In the genomic region with DNA sequence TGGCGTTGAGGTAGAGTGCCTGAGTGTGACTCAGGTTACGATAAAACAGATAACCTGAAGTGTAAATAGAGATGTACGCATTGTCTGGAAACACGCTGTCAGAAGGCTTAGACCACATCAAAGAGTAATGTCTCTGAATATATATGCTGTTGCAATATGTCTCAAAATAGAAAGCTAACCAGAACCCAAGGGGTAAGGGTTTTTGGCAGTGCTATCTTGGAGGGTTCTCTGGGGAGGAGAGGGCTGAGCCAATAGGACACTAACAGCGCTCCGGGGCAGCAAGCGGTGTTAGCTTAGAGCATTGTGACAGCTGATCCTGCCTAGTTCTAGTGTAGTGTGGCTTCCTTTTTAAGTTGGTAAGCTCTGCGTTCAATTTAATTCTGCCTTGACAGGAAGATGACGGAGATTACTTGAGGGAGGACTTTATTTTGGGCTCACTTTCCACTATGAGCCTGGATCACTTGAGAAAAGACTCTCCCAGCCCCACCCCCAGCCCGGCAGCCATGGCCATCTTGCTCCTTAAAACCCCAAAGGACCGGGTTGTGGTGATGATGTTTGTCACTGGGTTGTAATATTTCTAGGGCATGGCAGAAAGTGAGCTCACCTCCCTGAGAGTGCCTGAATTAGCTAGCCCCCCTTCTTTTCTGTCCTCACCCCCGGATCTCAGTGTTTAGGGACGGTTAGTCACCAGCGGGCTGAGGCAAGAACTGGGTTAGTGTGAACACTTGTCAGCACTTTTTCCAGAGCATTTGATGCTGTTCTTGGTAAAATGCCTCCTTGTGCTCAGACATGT, we compare ENCODE assay signal across 11 mouse cellular contexts. TPM values are rescaled to one million over a fixed set of nuclear protein-coding genes. Genes with fewer than 3 reads are reported as not detected.
DNase-seq lines count a peak whose midpoint lies in the region; ATAC-seq and TF ChIP-seq lines count a peak whose summit lies in the region.
"Had no signal": no experiment of that assay in that cellular context is flagged by ENCODE, and none has a peak within 500 bp of the region (broad histone marks: within the 10 kb centered on the region; RNA-seq: fewer than 3 reads in every experiment).

No protein-coding gene starts in this region.

- peaks cover 65% of the 10 kb centered on the region for H3K4me1 ChIP-seq in lung, embryonic 16.5 days (replicated peaks; ENCODE audit: control insufficient read depth, insufficient read depth, low read length)
- H3K4me1 ChIP-seq in embryonic facial prominence, embryonic 14.5 days (ENCODE audit: control insufficient read depth, insufficient read depth, low read length), result peaks cover 72% of the 10 kb centered on the region

- H3K36me3 ChIP-seq in lung, embryonic 16.5 days (ENCODE audit: control insufficient read depth, insufficient read depth, low read length), result no peaks in the 10 kb centered on the region
- peaks cover 11% of the 10 kb centered on the region for H3K36me3 ChIP-seq in embryonic facial prominence, embryonic 14.5 days (ENCODE audit: control insufficient read depth, insufficient read depth, low read length)
- no peaks in the 10 kb centered on the region for H3K36me3 ChIP-seq in myocyte (ENCODE audit: control insufficient read depth, insufficient read depth)
- H3K36me3 ChIP-seq: stomach, embryonic 15.5 days had no signal

- 53% methylated on average over 14 of the region's 14 CpGs for WGBS in lung, embryonic 16.5 days
- WGBS in embryonic facial prominence, embryonic 14.5 days, result 44% methylated on average over 14 of the region's 14 CpGs

- H3K4me2 ChIP-seq in lung, embryonic 16.5 days (ENCODE audit: low read depth, low read length), result no peak overlapping the region
- 0 out of 2 replicates have a peak overlapping the region, but pooled peaks have one; percentile 1 for H3K4me2 ChIP-seq in embryonic facial prominence, embryonic 14.5 days (ENCODE audit: low read depth, low read length)
- H3K4me2 ChIP-seq in myocyte (ENCODE audit: low read depth), result peak overlapping the region; percentile 65
- H3K4me2 ChIP-seq: neural tube, embryonic 12.5 days; stomach, embryonic 15.5 days had no signal

- peak overlapping the region; percentile 69 for H3K27ac ChIP-seq in lung, embryonic 16.5 days (ENCODE audit: low read length)
- peak overlapping the region; percentile 25 for H3K27ac ChIP-seq in embryonic facial prominence, embryonic 14.5 days (replicated peaks; ENCODE audit: low read depth, low read length)
- H3K27ac ChIP-seq: neural tube, embryonic 12.5 days had no signal

- H3K27me3 ChIP-seq in lung, embryonic 16.5 days (ENCODE audit: control insufficient read depth, insufficient read depth, low read depth, low read length), result no peaks in the 10 kb centered on the region
- H3K27me3 ChIP-seq in embryonic facial prominence, embryonic 14.5 days (replicated peaks; ENCODE audit: control insufficient read depth, insufficient read depth, low read length), result no peaks in the 10 kb centered on the region
- no peaks in the 10 kb centered on the region for H3K27me3 ChIP-seq in myocyte (ENCODE audit: control insufficient read depth, insufficient read depth, insufficient read length)
- H3K27me3 ChIP-seq: neural tube, embryonic 12.5 days; stomach, embryonic 15.5 days had no signal

- peaks cover 27% of the 10 kb centered on the region for H3K79me2 ChIP-seq in myocyte (ENCODE audit: control insufficient read depth, insufficient read depth)

- no peak overlapping the region for H3K4me3 ChIP-seq in lung, embryonic 16.5 days (ENCODE audit: low read length)
- no peak overlapping the region for H3K4me3 ChIP-seq in embryonic facial prominence, embryonic 14.5 days (ENCODE audit: low read depth, low read length)
- no peak overlapping the region for H3K4me3 ChIP-seq in myocyte
- H3K4me3 ChIP-seq: neural tube, embryonic 12.5 days; stomach, embryonic 15.5 days had no signal

- no peaks in the 10 kb centered on the region for H3K9me3 ChIP-seq in lung, embryonic 16.5 days (ENCODE audit: control insufficient read depth, low read length)
- H3K9me3 ChIP-seq in embryonic facial prominence, embryonic 14.5 days (ENCODE audit: control insufficient read depth, low read length), result no peaks in the 10 kb centered on the region
- H3K9me3 ChIP-seq: neural tube, embryonic 12.5 days; stomach, embryonic 15.5 days had no signal

- peak; percentile 26 for ATAC-seq in lung, embryonic 16.5 days (ENCODE audit: low read depth)
- peak; percentile 41 for ATAC-seq in embryonic facial prominence, embryonic 14.5 days (ENCODE audit: low read depth)

- TF ChIP-seq POLR2A in myocyte (IDR thresholded peaks at IDR 0.05; ENCODE audit: insufficient read length, low read depth), result no peak

- peak; percentile 51 to 79 for DNase-seq in frontal cortex, adult 2 months (ENCODE audit: extremely low spot score in 1 of 2, low spot score in 1 of 2)
- no peak for DNase-seq in frontal cortex, postnatal 14 days (ENCODE audit: low spot score in 2 of 2)
- no peak for DNase-seq in lung, postnatal 14 days
- DNase-seq in embryonic facial prominence, embryonic 14.5 days (ENCODE audit: low spot score), result peak; percentile 78
- no peak for DNase-seq in layer of hippocampus, adult 18-20 months (ENCODE audit: low spot score in 2 of 2)
- DNase-seq in layer of hippocampus, postnatal 14 days (ENCODE audit: low spot score in 2 of 2), result no peak
- DNase-seq: liver had no signal

- H3K9ac ChIP-seq in lung, embryonic 16.5 days (ENCODE audit: low read length), result peak overlapping the region; percentile 14; the same call in 1 of the 2 replicates
- H3K9ac ChIP-seq in embryonic facial prominence, embryonic 14.5 days (ENCODE audit: low read depth, low read length), result 0 out of 2 replicates have a peak overlapping the region, but pooled peaks have one; percentile 25
- H3K9ac ChIP-seq: neural tube, embryonic 12.5 days; stomach, embryonic 15.5 days had no signal

- H3ac ChIP-seq in myocyte (ENCODE audit: control insufficient read depth, insufficient read length), result no peak overlapping the region

TF ChIP-seq in myocyte, 11 proteins besides CTCF, POLR2A, EP300 and RAD21:
- TF ChIP-seq CEBPB (IDR thresholded peaks at IDR 0.05; ENCODE audit: insufficient read depth, poor library complexity, severe bottlenecking) (peak; percentile 62; the same call in 1 of the 2 replicates), REST (IDR thresholded peaks at IDR 0.05; ENCODE audit: insufficient read depth, insufficient read length) (no peak), SRF (IDR thresholded peaks at IDR 0.05; ENCODE audit: control insufficient read depth, insufficient read length, low read depth) (no peak), E2F4 (IDR thresholded peaks at IDR 0.05; ENCODE audit: insufficient read depth) (no peak), MYOG (IDR thresholded peaks at IDR 0.05; ENCODE audit: control insufficient read depth in 1 of 3, insufficient read depth in 1 of 3, insufficient read length in 2 of 3, low read depth in 2 of 3) (peak in 2 of 3 experiments; percentile 22 to 48), MYOD1 (IDR thresholded peaks at IDR 0.05; ENCODE audit: control insufficient read depth in 1 of 3, insufficient read length in 2 of 3, low read depth in 2 of 3) (peak in 2 of 3 experiments; percentile 6 to 56), USF1 (IDR thresholded peaks at IDR 0.05; ENCODE audit: low read depth) (no peak)

RNA-seq across cellular contexts. Expression of a gene that starts 21.3 kb away (rescaled TPM):
- 26.8 and 29.1 TPM in 2 replicates for polyA plus RNA-seq in frontal cortex, adult 2 months (2012; rRNA removed)
- polyA plus RNA-seq in lung, embryonic 16.5 days (2015; fragmentation: Nextera tagmentation; extraction: Ambion mirVana), result 43.9 and 44.0 TPM in 2 replicates
- polyA plus RNA-seq in embryonic facial prominence, embryonic 14.5 days (2014; fragmentation: Nextera tagmentation; extraction: Ambion mirVana), result 37.7 and 42.6 TPM in 2 replicates
- polyA plus RNA-seq in myocyte (2012; fragmentation: generic; extraction: Trizol), result 39.8 TPM
- total RNA-seq in layer of hippocampus, adult 18-20 months (2021), result 10 to 100 TPM; 38.1 to 40.1 TPM
- total RNA-seq in layer of hippocampus, postnatal 14 days (2021), result 10 to 100 TPM; 39.8 to 41.8 TPM

RNA-seq across cellular contexts. Expression of a gene that starts 47.0 kb away (rescaled TPM):
- 6.0 and 7.5 TPM in 2 replicates for polyA plus RNA-seq in frontal cortex, adult 2 months (2012; rRNA removed)
- polyA plus RNA-seq in lung, embryonic 16.5 days (2015; fragmentation: Nextera tagmentation; extraction: Ambion mirVana), result 24.6 and 28.4 TPM in 2 replicates
- polyA plus RNA-seq in embryonic facial prominence, embryonic 14.5 days (2014; fragmentation: Nextera tagmentation; extraction: Ambion mirVana), result 16.7 and 19.7 TPM in 2 replicates
- 0.62 TPM for polyA plus RNA-seq in myocyte (2012; fragmentation: generic; extraction: Trizol)
- 1 to 10 TPM; 5.2 to 7.6 TPM for total RNA-seq in layer of hippocampus, adult 18-20 months (2021)
- 1 to 10 TPM; 8.2 to 8.3 TPM for total RNA-seq in layer of hippocampus, postnatal 14 days (2021)

RNA-seq across cellular contexts. Expression of a gene that starts 47.2 kb away (rescaled TPM):
- polyA plus RNA-seq in frontal cortex, adult 2 months (2012; rRNA removed), result 249 and 253 TPM in 2 replicates
- 113 and 118 TPM in 2 replicates for polyA plus RNA-seq in lung, embryonic 16.5 days (2015; fragmentation: Nextera tagmentation; extraction: Ambion mirVana)
- 83.7 and 94.0 TPM in 2 replicates for polyA plus RNA-seq in embryonic facial prominence, embryonic 14.5 days (2014; fragmentation: Nextera tagmentation; extraction: Ambion mirVana)
- polyA plus RNA-seq in myocyte (2012; fragmentation: generic; extraction: Trizol), result 81.9 TPM
- total RNA-seq in layer of hippocampus, adult 18-20 months (2021), result 100 to 1,000 TPM; 127 to 132 TPM
- 100 to 1,000 TPM; 111 to 121 TPM for total RNA-seq in layer of hippocampus, postnatal 14 days (2021)

RNA-seq across cellular contexts. Expression of a gene that starts 52.8 kb away (rescaled TPM):
- 0.78 TPM in 1 of 2 replicates, not detected in the other for polyA plus RNA-seq in frontal cortex, adult 2 months (2012; rRNA removed)
- polyA plus RNA-seq in lung, embryonic 16.5 days (2015; fragmentation: Nextera tagmentation; extraction: Ambion mirVana), result 0.09 and 0.38 TPM in 2 replicates
- polyA plus RNA-seq in embryonic facial prominence, embryonic 14.5 days (2014; fragmentation: Nextera tagmentation; extraction: Ambion mirVana), result 0.33 and 0.87 TPM in 2 replicates
- not detected for polyA plus RNA-seq in myocyte (2012; fragmentation: generic; extraction: Trizol)
- total RNA-seq in layer of hippocampus, adult 18-20 months (2021), result not detected
- total RNA-seq in layer of hippocampus, postnatal 14 days (2021), result not detected
- polyA plus RNA-seq: neural tube, embryonic 12.5 days; stomach, embryonic 15.5 days had no signal

Comparison
In these comparisons a context has a peak if more than half of its experiments do, and no peak if none do; other contexts are left out.
1. DNase-seq: peak in frontal cortex, adult 2 months (2 of 2) and embryonic facial prominence, embryonic 14.5 days (single experiment); none in frontal cortex, postnatal 14 days (0 of 2), lung, postnatal 14 days (single experiment), layer of hippocampus, adult 18-20 months (0 of 2) and layer of hippocampus, postnatal 14 days (0 of 2).